Mouse (Mus musculus) limb, embryonic 15.5 days (tissue): ENCODE results near the gene Pdpn. TPM values are rescaled to one million over a fixed set of nuclear protein-coding genes. Genes with fewer than 3 reads are reported as not detected.

Experiments used
- ATAC-seq: fragments of 200-750 bp; cut with Nextera tagmentation; 2 replicates; pipeline ENCODE4 v1.8.0; 2017; ENCODE audit warnings: low read depth, moderate TSS enrichment; ENCODE audit not compliant: insufficient number of reproducible peaks, low FRiP score, low TSS enrichment
- H3K27ac ChIP-seq: fragments of 300-500 bp; sonication (generic); 2 replicates; pipeline ENCODE4 v1.5.1; 2015; ENCODE audit warnings: moderate library complexity, mild to moderate bottlenecking, inconsistent platforms
- H3K27me3 ChIP-seq: fragments of 300-500 bp; sonication (generic); 2 replicates; pipeline ENCODE4 v1.6.1; 2015; ENCODE audit warnings: inconsistent platforms
- H3K36me3 ChIP-seq: fragments of 300-500 bp; sonication (generic); 2 replicates; pipeline ENCODE4 v1.6.1; 2015; ENCODE audit warnings: inconsistent platforms
- H3K4me1 ChIP-seq: fragments of 300-500 bp; sonication (generic); 2 replicates; pipeline ENCODE4 v1.6.1; 2015; ENCODE audit warnings: inconsistent platforms
- H3K4me2 ChIP-seq: fragments of 300-500 bp; sonication (generic); 2 replicates; pipeline ENCODE4 v1.6.1; 2015; ENCODE audit warnings: mild to moderate bottlenecking, inconsistent platforms
- H3K4me3 ChIP-seq: fragments of 300-500 bp; sonication (generic); 2 replicates; pipeline ENCODE4 v1.5.1; 2015; ENCODE audit warnings: mild to moderate bottlenecking, inconsistent platforms
- H3K9ac ChIP-seq: fragments of 300-500 bp; sonication (generic); 2 replicates; pipeline ENCODE4 v1.6.1; 2015; ENCODE audit warnings: inconsistent platforms
- H3K9me3 ChIP-seq: fragments of 300-500 bp; sonication (generic); 2 replicates; pipeline ENCODE4 v1.6.1; 2016; ENCODE audit warnings: inconsistent platforms
- WGBS: fragments of 180-500 bp; shearing (Covaris S2); methylation state at CpG from one replicate; pipeline ENCODE4 v1.1.7; 2015; 5-methylcytosine and 5-hydroxymethylcytosine counted together
- polyA plus RNA-seq: library from polyadenylated mRNA; unstranded; fragments of >200 nt; fragmentation: Nextera tagmentation; extraction: Ambion mirVana; gene quantifications from 2 replicates; pipeline ENCODE4 v1.2.1, GENCODE M21; 2015

The Pdpn gene
- polyA plus RNA-seq, 1 experiment from 2014 or later, result 70.4 TPM

- Histone ChIP-seq H3K4me1 (no peaks in the 10 kb centered on the region), H3K4me2 (no peak overlapping the region), H3K27me3 (no peaks in the 10 kb centered on the region), H3K9ac (no peak overlapping the region), H3K36me3 (peaks cover 25% of the 10 kb centered on the region), H3K9me3 (no peaks in the 10 kb centered on the region), H3K4me3 (no peak overlapping the region), H3K27ac (no peak overlapping the region)
- whole genome bisulfite sequencing, result 78% methylated on average over 3 of the region's 3 CpGs
- no peak for ATAC-seq
Observed at GRCm38 (mm10) chr4:143270903-143271302, 28.5 kb downstream of the Pdpn start.

DNA sequence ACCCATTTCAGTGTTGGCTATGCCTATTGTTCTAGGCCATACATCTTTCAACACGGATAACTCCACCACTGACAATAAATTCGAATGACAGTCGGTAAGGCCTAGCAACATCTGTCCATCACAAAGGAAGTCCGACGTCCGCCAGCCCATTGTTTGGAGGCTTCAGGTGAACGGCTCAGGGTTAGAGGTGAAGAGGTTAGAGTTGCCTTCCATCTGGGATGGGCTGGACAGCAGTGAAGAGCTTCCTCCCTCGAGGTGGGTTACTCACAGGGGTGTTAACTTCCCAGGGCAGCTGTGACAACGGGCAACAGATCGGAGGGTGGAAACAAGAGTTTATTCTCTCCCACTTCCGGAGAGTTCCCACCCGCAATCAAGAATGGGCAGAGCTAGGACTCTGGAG, 36.7 kb downstream of the Pdpn start:
- H3K27ac ChIP-seq, result no peak overlapping the region
- no peak overlapping the region for H3K9ac ChIP-seq
- peaks cover 6% of the 10 kb centered on the region for H3K4me1 ChIP-seq
- WGBS, result 77% methylated on average over 12 of the region's 12 CpGs
- H3K4me3 ChIP-seq, result no peak overlapping the region
- no peaks in the 10 kb centered on the region; the same call in 1 of the 2 replicates for H3K36me3 ChIP-seq
- H3K4me2 ChIP-seq, result no peak overlapping the region
- ATAC-seq, result no peak
- no peaks in the 10 kb centered on the region for H3K27me3 ChIP-seq
- H3K9me3 ChIP-seq, result no peaks in the 10 kb centered on the region

GRCm38 (mm10) chr4:143259718-143260349, 39.5 kb downstream of the Pdpn start:
- Histone ChIP-seq H3K9ac (no peak overlapping the region), H3K4me1 (peaks cover 6% of the 10 kb centered on the region), H3K36me3 (no peaks in the 10 kb centered on the region), H3K9me3 (no peaks in the 10 kb centered on the region), H3K4me3 (no peak overlapping the region), H3K27ac (no peak overlapping the region), H3K27me3 (no peaks in the 10 kb centered on the region), H3K4me2 (no peak overlapping the region)
- no peak for ATAC-seq
- 51% methylated on average over 6 of the region's 8 CpGs for WGBS

GRCm38 (mm10) chr4:143258517-143258916, 40.8 kb downstream of the Pdpn start:
- Histone ChIP-seq H3K27ac (no peak overlapping the region), H3K4me3 (peak overlapping the region; percentile 22; the same call in 1 of the 2 replicates), H3K9ac (no peak overlapping the region), H3K27me3 (no peaks in the 10 kb centered on the region), H3K4me2 (peak overlapping the region; percentile 44), H3K36me3 (no peaks in the 10 kb centered on the region), H3K4me1 (peaks cover 6% of the 10 kb centered on the region), H3K9me3 (no peaks in the 10 kb centered on the region)
- no peak for ATAC-seq
- WGBS, result 36% methylated on average over 19 of the region's 19 CpGs

DNA sequence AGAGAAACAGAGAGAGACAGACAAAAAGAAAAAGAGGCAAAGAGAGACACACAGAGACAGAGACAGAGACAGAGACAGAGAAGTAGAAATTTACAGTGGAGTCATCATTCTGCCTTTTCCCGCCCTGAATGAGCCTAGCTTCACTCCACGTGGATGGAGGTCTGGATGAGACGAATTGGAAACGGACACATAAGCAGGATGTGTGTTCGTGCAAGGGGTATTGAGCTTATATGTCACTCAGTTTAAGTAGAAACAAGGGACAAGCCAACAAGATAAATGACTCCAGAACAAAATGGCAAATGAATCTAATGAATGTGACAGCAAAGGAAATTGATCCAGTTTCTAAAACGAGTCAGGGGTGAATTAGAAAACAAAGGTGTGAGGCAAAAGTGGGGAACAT, 41.4 kb downstream of the Pdpn start:
- WGBS, result 41% methylated on average over 6 of the region's 6 CpGs
- Histone ChIP-seq H3K36me3 (no peaks in the 10 kb centered on the region), H3K4me2 (no peak overlapping the region), H3K27me3 (no peaks in the 10 kb centered on the region), H3K9ac (no peak overlapping the region), H3K27ac (no peak overlapping the region), H3K9me3 (no peaks in the 10 kb centered on the region), H3K4me1 (peaks cover 6% of the 10 kb centered on the region), H3K4me3 (no peak overlapping the region)
- ATAC-seq, result no peak

DNA sequence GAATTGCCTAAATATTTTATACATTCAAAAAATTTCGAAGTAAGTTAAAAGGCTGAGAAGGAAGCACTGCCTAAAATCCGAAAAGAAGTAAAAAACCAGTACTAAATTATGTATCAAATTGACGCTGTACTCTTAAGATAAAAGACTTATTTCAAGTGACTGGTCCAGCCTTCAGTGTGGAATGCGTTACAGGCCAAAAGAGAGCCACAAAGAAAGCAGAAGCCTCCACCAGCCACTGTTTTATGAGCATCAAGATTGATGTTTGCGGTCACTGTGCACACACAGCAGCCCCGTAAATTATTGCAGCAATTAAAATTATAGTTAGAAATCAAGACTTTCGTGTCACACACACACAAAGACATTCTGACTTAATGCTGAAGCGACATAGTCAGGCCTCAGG, 43.8 kb downstream of the Pdpn start:
- 39% methylated on average over 8 of the region's 8 CpGs for WGBS
- no peak overlapping the region for H3K4me3 ChIP-seq
- no peaks in the 10 kb centered on the region for H3K9me3 ChIP-seq
- ATAC-seq, result no peak
- H3K27ac ChIP-seq, result no peak overlapping the region
- H3K27me3 ChIP-seq, result no peaks in the 10 kb centered on the region
- H3K9ac ChIP-seq, result no peak overlapping the region
- no peaks in the 10 kb centered on the region for H3K36me3 ChIP-seq
- no peak overlapping the region for H3K4me2 ChIP-seq
- H3K4me1 ChIP-seq, result peaks cover 6% of the 10 kb centered on the region

DNA sequence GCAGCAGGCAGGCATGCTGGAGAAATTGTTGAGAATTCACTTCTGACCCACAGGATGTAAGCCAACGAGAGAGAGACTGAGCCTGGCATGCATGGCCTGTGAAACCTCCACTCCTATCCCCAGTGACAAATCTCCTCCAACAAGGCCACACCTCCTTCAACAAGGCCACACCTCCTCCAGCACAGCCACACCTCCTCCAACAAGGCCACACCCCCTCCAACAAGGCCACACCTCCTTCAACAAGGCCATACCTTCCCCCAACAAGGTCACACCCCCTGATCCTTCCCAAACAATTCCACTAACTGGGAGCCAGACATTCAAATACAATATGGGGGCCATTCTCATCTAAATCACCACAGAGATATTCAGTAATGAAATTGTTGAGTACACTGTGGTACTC, 46.0 kb downstream of the Pdpn start:
- WGBS, result 91% methylated on average over 1 of the region's 1 CpGs
- 0 out of 2 replicates have a peak, but pooled peaks cover 1% of the 10 kb centered on the region for H3K4me1 ChIP-seq
- ATAC-seq, result no peak
- H3K4me3 ChIP-seq, result no peak overlapping the region
- H3K4me2 ChIP-seq, result no peak overlapping the region
- H3K9me3 ChIP-seq, result no peaks in the 10 kb centered on the region
- H3K9ac ChIP-seq, result no peak overlapping the region
- no peaks in the 10 kb centered on the region for H3K36me3 ChIP-seq
- no peak overlapping the region for H3K27ac ChIP-seq
- no peaks in the 10 kb centered on the region for H3K27me3 ChIP-seq

- Histone ChIP-seq H3K27ac (no peak overlapping the region), H3K36me3 (no peaks in the 10 kb centered on the region), H3K9ac (no peak overlapping the region), H3K4me1 (no peaks in the 10 kb centered on the region), H3K4me2 (no peak overlapping the region), H3K27me3 (no peaks in the 10 kb centered on the region), H3K9me3 (no peaks in the 10 kb centered on the region), H3K4me3 (no peak overlapping the region)
- no peak for ATAC-seq
- 78% methylated on average over 5 of the region's 5 CpGs for WGBS
Observed at GRCm38 (mm10) chr4:143248050-143248449, 51.3 kb downstream of the Pdpn start.

GRCm38 (mm10) chr4:143241294-143241693, 58.1 kb downstream of the Pdpn start:
- Histone ChIP-seq H3K27ac (no peak overlapping the region), H3K9me3 (no peaks in the 10 kb centered on the region)
- WGBS, result 68% methylated on average over 9 of the region's 9 CpGs

DNA sequence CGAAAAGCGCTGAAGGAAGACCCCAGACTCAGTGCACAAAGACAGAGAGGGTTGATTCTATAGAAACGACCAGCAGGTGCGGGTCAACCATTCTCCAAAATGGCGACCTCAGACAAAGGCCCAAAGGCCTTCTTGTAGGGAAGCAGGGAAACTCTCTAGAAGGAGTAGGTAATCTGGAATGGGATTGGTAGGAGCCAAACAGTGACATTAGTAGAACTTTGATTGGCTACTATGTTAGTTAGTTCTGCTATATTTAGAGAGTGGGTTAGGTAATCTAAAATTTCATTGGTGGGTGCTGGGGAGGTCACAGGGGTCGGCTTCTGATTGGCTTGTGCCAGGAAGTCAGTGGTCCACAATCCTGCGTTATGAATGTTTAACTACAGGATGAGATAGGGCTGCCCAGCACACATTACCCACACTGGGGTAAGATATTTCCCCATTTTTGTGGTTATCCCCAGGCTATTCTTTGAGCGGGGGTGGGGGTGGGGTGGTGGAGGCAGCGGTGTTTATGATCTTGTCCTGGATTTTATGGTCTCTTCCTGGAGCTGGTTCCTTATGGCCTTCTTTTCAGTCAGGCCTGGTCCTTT, 59.7 kb downstream of the Pdpn start:
- no peak overlapping the region for H3K4me3 ChIP-seq
- no peaks in the 10 kb centered on the region for H3K27me3 ChIP-seq
- WGBS, result 81% methylated on average over 9 of the region's 9 CpGs
- no peak overlapping the region for H3K27ac ChIP-seq
- no peaks in the 10 kb centered on the region for H3K36me3 ChIP-seq
- no peaks in the 10 kb centered on the region for H3K9me3 ChIP-seq
- H3K4me1 ChIP-seq, result peaks cover 5% of the 10 kb centered on the region; the same call in 1 of the 2 replicates
- no peak overlapping the region for H3K4me2 ChIP-seq
- ATAC-seq, result no peak
- H3K9ac ChIP-seq, result no peak overlapping the region

More at GRCm38 (mm10) chr4:143241294-143241693, 58.1 kb downstream of the Pdpn start:
- Histone ChIP-seq H3K4me2 (no peak overlapping the region), H3K36me3 (no peaks in the 10 kb centered on the region), H3K4me1 (peaks cover 5% of the 10 kb centered on the region; the same call in 1 of the 2 replicates), H3K9ac (no peak overlapping the region), H3K4me3 (no peak overlapping the region), H3K27me3 (no peaks in the 10 kb centered on the region)
- ATAC-seq, result no peak

GRCm38 (mm10) chr4:143239117-143239516, 60.2 kb downstream of the Pdpn start:
- Histone ChIP-seq H3K4me2 (no peak overlapping the region), H3K27me3 (no peaks in the 10 kb centered on the region), H3K36me3 (no peaks in the 10 kb centered on the region), H3K27ac (no peak overlapping the region), H3K9me3 (no peaks in the 10 kb centered on the region), H3K9ac (no peak overlapping the region), H3K4me3 (no peak overlapping the region), H3K4me1 (peaks cover 5% of the 10 kb centered on the region; the same call in 1 of the 2 replicates)
- ATAC-seq, result no peak
- 88% methylated on average over 5 of the region's 5 CpGs for WGBS

DNA sequence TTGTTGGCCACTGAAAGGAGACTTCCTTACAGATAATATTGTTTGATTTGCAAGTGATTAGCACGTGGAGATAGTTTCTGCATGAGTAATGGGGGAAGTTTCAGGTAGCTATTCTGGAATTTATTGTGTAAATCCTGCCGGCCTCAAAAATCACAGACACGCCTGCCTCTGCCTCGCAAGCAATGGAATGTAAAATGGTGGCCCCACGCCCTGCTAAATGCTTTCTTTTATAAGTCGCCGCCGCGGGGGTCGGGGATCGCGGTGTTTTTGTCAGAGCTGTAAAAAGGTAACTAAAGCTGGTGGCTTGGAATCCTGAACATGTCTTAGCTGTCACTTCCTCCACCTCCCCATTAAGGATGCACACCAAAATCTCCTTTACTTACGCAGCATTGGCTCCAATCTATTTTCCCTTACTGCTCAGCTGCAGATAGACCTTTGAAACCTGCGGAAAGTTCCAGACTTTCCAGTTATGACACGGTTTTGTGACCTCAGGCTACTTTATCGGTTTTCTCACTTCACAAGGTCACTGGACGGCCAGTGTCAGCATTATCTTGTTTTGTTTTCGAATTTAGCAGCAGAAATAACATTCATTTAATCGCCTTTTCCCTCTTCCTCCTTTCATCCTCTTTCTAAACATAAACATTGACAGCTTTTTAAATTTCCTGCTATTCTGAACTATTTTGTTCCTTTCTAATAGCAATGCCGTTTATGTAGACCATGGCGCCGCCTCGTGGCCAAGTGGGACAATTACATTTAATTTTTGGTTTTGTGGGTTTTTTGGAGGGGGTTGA, 60.9 kb downstream of the Pdpn start:
- Histone ChIP-seq H3K4me1 (peaks cover 5% of the 10 kb centered on the region; the same call in 1 of the 2 replicates), H3K4me3 (no peak overlapping the region), H3K4me2 (peak overlapping the region; percentile 34), H3K27me3 (no peaks in the 10 kb centered on the region), H3K27ac (peak overlapping the region; percentile 17; the same call in 1 of the 2 replicates), H3K36me3 (no peaks in the 10 kb centered on the region), H3K9me3 (no peaks in the 10 kb centered on the region), H3K9ac (no peak overlapping the region)
- 18% methylated on average over 23 of the region's 23 CpGs for WGBS
- no peak for ATAC-seq
